Mouse (Mus musculus): ENCODE measurements around the gene Col12a1.

GRCm38 (mm10) chr9:79586415-79587195, 132.0 kb downstream of the Col12a1 start:
- no peak for TF ChIP-seq CTCF (IDR thresholded peaks at IDR 0.05; ENCODE audit: insufficient read depth, low read length)
- TF ChIP-seq POLR2A (IDR thresholded peaks at IDR 0.05; ENCODE audit: borderline replicate concordance, extremely low read depth, low read depth, low read length), result no peak
